Mouse (Mus musculus): Measurements from ENCODE around the gene Ceacam9. TPM values are rescaled to one million over a fixed set of nuclear protein-coding genes. Genes with fewer than 3 reads are reported as not detected.
A peak's percentile ranks its signal among the peaks of the same experiment; 100 is the strongest.
"Not testable (repeated sequence)": the region's sequence is repeated elsewhere in the genome, so short reads cannot be mapped to it uniquely, and the experiment has no call there.

The Ceacam9 gene
- polyA plus RNA-seq, 1 experiment from 2014 or later: 0.19 TPM

- H3K27me3 ChIP-seq (replicated peaks); H3K27ac ChIP-seq; H3K4me1 ChIP-seq; H3K9me3 ChIP-seq; H3K9ac ChIP-seq; H3K4me3 ChIP-seq; ATAC-seq (replicated peaks); H3K4me2 ChIP-seq; H3K36me3 ChIP-seq (replicated peaks): not testable (repeated sequence)
- WGBS: 33% methylated on average over 8 of the region's 8 CpGs
Measured at GRCm38 (mm10) chr7:16716456-16717152, 5.1 kb upstream of the Ceacam9 start.

GRCm38 (mm10) chr7:16722490-16722889 is 761 bp downstream of the Ceacam9 start:
- 52% methylated on average over 3 of the region's 3 CpGs for WGBS

GRCm38 (mm10) chr7:16728596-16729348 is 7.0 kb downstream of the Ceacam9 start:
- H3K4me3 ChIP-seq: no peak overlapping the region

More at GRCm38 (mm10) chr7:16722490-16722889, 761 bp downstream of the Ceacam9 start:
- H3K9ac ChIP-seq; ATAC-seq (replicated peaks); H3K9me3 ChIP-seq; H3K27ac ChIP-seq; H3K4me2 ChIP-seq; H3K4me3 ChIP-seq; H3K36me3 ChIP-seq (replicated peaks); H3K27me3 ChIP-seq (replicated peaks); H3K4me1 ChIP-seq: not testable (repeated sequence)

GRCm38 (mm10) chr7:16729563-16729962 is 7.8 kb downstream of the Ceacam9 start:
- not testable (repeated sequence) for H3K4me3 ChIP-seq; H3K27ac ChIP-seq; H3K27me3 ChIP-seq (replicated peaks); H3K36me3 ChIP-seq (replicated peaks); H3K9ac ChIP-seq; H3K9me3 ChIP-seq
- WGBS: 11% methylated on average over 7 of the region's 7 CpGs
- Histone ChIP-seq H3K4me2 (peak overlapping the region; percentile 9; the same call in 1 of the 2 replicates), H3K4me1 (0 out of 2 replicates have a peak, but pooled peaks cover 11% of the 10 kb centered on the region)
- ATAC-seq (replicated peaks): peak; percentile 21; the same call in 1 of the 2 replicates

More at GRCm38 (mm10) chr7:16728596-16729348, 7.0 kb downstream of the Ceacam9 start:
- no peaks in the 10 kb centered on the region for H3K36me3 ChIP-seq (replicated peaks)
- H3K9ac ChIP-seq: no peak overlapping the region
- H3K9me3 ChIP-seq: no peaks in the 10 kb centered on the region
- peak overlapping the region; percentile 36 for H3K4me2 ChIP-seq
- peak; percentile 52 for ATAC-seq (replicated peaks)
- H3K27me3 ChIP-seq (replicated peaks): no peaks in the 10 kb centered on the region
- WGBS: 28% methylated on average over 14 of the region's 14 CpGs
- H3K27ac ChIP-seq: peak overlapping the region; percentile 39
- H3K4me1 ChIP-seq: 0 out of 2 replicates have a peak, but pooled peaks cover 11% of the 10 kb centered on the region

DNA sequence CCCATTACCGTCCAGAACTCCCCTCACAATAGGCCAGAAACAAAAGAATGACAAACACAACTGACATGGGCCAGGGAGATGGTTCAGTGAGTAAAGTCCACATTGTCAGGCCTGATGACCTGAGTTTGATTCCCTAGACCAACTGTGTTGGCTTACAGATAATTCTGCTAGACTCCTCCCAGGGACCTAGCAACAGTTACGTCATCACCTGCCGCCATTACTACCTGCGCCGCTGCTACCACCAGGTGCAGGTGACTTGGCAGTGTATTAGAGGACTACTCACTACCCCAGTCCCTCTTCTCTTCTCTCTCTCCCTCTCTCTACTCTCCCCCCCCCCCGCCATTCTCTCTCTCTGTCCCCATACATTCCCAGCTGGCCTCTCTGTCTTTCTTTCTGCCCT is 9.1 kb downstream of the Ceacam9 start:
- no peaks in the 10 kb centered on the region for H3K36me3 ChIP-seq (replicated peaks)
- H3K9me3 ChIP-seq: no peaks in the 10 kb centered on the region
- H3K27ac ChIP-seq: no peak overlapping the region
- no peak overlapping the region for H3K4me3 ChIP-seq
- ATAC-seq (replicated peaks): no peak
- WGBS: 91% methylated on average over 6 of the region's 6 CpGs
- no peak overlapping the region for H3K4me2 ChIP-seq
- H3K9ac ChIP-seq: no peak overlapping the region
- no peaks in the 10 kb centered on the region for H3K27me3 ChIP-seq (replicated peaks)
- 0 out of 2 replicates have a peak, but pooled peaks cover 11% of the 10 kb centered on the region for H3K4me1 ChIP-seq

DNA sequence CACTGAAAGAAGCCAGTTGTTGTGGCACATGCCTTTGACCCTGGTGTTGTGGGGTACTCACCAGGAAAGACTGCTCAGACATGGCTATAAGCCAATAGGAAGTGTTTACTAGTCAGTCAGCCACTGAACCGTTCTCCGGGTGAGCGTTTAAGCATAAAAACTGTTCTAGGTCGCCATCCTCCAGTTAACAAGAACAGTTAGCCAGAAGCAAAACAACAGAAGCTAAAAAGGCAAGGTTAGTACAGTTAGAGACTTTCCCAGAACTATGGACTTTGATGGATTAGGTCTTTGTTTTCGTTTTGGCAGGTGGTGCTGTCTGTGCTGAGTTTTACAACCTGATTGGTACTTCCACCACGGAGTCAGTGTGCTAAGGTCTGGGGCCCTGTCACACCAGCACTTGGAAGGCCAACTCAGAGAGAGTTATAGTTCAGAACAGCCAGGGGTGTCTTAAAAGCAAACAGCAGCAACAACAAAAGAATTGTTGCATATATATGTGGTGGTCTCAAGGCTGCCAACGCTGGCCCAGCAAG is 10.2 kb downstream of the Ceacam9 start:
- no peaks in the 10 kb centered on the region for H3K27me3 ChIP-seq (replicated peaks)
- 0 out of 2 replicates have a peak, but pooled peaks cover 11% of the 10 kb centered on the region for H3K4me1 ChIP-seq
- no peaks in the 10 kb centered on the region for H3K36me3 ChIP-seq (replicated peaks)
- no peaks in the 10 kb centered on the region for H3K9me3 ChIP-seq
- WGBS: 71% methylated on average over 7 of the region's 7 CpGs
- ATAC-seq (replicated peaks): no peak
- no peak overlapping the region for H3K4me2 ChIP-seq
- no peak overlapping the region for H3K4me3 ChIP-seq
- H3K27ac ChIP-seq: 0 out of 2 replicates have a peak overlapping the region, but pooled peaks have one; percentile 8
- no peak overlapping the region for H3K9ac ChIP-seq

DNA sequence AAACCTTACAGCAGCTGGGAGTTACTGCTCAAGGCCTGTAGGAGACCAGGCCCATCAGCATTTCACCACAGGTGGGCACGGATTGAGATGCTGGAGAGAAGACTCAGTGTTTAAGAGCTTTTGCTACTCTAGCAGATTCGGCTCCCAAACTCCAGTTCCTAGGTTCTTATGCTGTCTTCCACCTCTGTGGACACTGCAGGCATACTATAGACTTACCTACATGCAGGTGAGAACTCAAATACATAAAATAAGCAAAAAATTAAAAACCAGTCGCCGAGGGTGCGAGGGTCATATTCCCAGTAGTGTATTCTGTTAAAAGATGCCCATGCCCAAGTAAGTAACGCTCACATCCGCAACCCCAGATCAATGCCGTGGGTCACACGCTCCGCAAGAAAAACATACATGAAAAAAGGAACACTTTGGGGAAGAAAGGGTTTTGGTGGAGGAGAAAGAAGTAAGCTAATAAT is 15.9 kb downstream of the Ceacam9 start:
- Histone ChIP-seq H3K4me3 (peak overlapping the region; percentile 61), H3K27me3 (replicated peaks) (no peaks in the 10 kb centered on the region), H3K9ac (no peak overlapping the region), H3K4me2 (peak overlapping the region; percentile 81), H3K4me1 (peaks cover 16% of the 10 kb centered on the region), H3K9me3 (no peaks in the 10 kb centered on the region), H3K36me3 (replicated peaks) (no peaks in the 10 kb centered on the region), H3K27ac (no peak overlapping the region)
- WGBS: 43% methylated on average over 10 of the region's 10 CpGs
- peak; percentile 51 for ATAC-seq (replicated peaks)

DNA sequence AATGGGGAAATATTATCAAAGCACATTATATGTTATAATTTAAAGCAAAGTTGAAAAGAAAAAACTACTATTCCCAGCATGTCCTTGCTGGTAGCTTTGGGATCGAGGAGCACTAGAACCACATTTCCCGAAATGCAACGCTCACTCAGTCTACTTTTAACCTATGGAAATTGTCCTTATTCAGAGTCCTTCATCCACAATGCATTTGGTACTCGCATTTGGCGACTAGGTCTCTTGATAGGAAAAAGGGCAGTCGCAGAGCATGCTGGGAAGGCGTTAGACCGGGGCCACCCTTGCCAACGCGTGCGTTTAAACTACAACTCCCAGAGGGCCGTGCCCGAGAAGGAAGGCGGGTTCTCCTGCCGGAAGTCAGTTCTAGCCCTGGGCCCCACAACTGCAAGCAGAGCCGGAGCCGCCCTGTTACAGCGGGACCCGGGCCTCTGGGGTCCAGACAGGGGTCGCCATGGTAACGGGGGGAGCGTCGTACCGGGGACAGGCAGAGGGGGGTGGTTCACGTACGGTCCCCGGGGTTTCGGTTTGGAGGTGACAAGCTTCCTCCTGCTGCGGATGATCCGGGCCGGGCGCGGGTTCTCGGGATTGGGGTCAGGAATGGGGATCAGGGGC is 16.5 kb downstream of the Ceacam9 start, which contains the start of gene Ap2s1:
Gene Ap2s1 (plus strand): TSS at position 338 of the 624 bp plus-strand sequence.
- Histone ChIP-seq H3K9me3 (no peaks in the 10 kb centered on the region), H3K27me3 (replicated peaks) (no peaks in the 10 kb centered on the region), H3K27ac (peak within 1 kb of the TSS; percentile 59), H3K9ac (peak within 1 kb of the TSS; percentile 76), H3K4me1 (peaks cover 16% of the 10 kb centered on the region), H3K36me3 (replicated peaks) (no peaks in the 10 kb centered on the region), H3K4me2 (peak within 1 kb of the TSS; percentile 81), H3K4me3 (peak within 1 kb of the TSS; percentile 61)
- WGBS: under 1% methylated on average over 34 of the region's 34 CpGs
- ATAC-seq (replicated peaks): peak; percentile 97

DNA sequence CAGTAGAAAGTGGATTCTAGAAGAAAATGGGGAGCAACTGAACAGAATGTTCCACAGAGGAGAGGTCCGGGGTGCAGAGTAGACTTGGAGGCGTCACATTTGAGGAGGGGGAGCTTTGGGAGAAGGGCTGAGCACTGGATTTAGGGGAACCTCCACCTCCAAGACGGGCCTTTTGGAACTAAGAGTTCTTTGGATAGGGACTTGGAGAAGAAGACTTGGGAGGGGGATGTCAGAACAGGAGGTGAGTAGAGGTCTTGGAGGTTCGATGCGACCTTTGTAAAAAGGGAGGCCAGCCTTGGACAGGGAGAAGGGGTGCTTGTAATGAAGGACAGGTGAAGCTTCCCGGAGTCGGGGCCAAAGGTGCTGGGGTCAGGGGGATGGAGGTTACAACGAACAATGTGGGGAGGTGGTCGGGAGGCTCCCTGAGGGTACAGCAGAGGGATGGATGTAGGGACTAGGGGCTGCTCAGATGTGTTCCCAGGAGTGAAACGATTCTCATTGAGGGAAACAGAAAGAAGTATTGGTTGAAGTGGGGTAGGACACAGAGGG is 17.4 kb downstream of the Ceacam9 start:
- H3K9ac ChIP-seq: peak overlapping the region; percentile 76
- H3K27me3 ChIP-seq (replicated peaks): no peaks in the 10 kb centered on the region
- H3K9me3 ChIP-seq: no peaks in the 10 kb centered on the region
- no peaks in the 10 kb centered on the region for H3K36me3 ChIP-seq (replicated peaks)
- no peak for ATAC-seq (replicated peaks)
- 59% methylated on average over 10 of the region's 10 CpGs for WGBS
- H3K27ac ChIP-seq: no peak overlapping the region
- H3K4me2 ChIP-seq: peak overlapping the region; percentile 81
- H3K4me3 ChIP-seq: peak overlapping the region; percentile 61
- peaks cover 16% of the 10 kb centered on the region for H3K4me1 ChIP-seq

DNA sequence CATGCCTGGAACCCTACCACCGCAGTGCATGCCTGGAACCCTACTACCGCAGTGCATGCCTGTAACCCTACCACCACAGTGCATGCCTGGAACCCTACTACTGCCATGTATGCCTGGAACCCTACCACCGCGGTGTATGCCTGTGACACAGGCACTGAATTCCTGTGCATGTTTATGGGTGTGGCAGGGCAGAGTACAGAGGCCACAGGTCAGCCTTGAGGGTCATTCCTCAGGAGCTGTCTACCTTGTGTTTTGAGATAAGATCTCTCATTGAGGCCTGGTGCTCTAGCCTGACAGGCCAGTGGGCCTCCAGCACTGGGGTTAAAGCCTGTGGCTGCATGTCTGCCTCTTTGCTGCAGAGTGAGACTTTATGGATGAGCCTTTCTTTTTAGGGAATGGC is 23.6 kb downstream of the Ceacam9 start:
- Histone ChIP-seq H3K4me3 (no peak overlapping the region), H3K36me3 (replicated peaks) (peaks cover 32% of the 10 kb centered on the region)

DNA sequence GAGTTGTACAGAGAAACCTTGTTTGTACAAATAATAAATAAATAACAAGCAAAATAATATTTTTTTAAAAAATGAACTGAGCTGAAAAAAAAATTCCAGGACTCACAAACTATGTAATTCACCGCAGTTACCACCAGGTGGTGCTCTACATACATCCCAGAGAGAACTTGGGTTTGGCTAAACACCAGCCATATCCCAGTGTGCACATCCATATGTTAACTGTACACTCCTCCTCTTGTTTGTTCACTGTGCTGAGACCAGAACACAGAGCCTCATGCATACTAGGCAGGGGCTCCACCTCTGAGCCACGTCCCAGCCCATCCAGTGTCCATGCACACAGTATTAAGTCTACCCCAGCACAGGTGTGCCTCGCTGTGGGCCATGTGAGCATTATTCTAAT is 24.4 kb downstream of the Ceacam9 start:
- peak; percentile 70 for ATAC-seq (replicated peaks)
- WGBS: 59% methylated on average over 3 of the region's 3 CpGs
- Histone ChIP-seq H3K9me3 (no peaks in the 10 kb centered on the region), H3K27ac (no peak overlapping the region), H3K4me3 (no peak overlapping the region), H3K4me2 (no peak overlapping the region), H3K27me3 (replicated peaks) (no peaks in the 10 kb centered on the region), H3K36me3 (replicated peaks) (peaks cover 32% of the 10 kb centered on the region), H3K9ac (no peak overlapping the region), H3K4me1 (no peaks in the 10 kb centered on the region)

More for the DNA sequence above, 23.6 kb downstream of the Ceacam9 start:
- 92% methylated on average over 4 of the region's 4 CpGs for WGBS
- no peaks in the 10 kb centered on the region for H3K27me3 ChIP-seq (replicated peaks)
- H3K27ac ChIP-seq: no peak overlapping the region
- no peak overlapping the region for H3K4me2 ChIP-seq
- H3K9me3 ChIP-seq: no peaks in the 10 kb centered on the region
- no peak for ATAC-seq (replicated peaks)
- H3K9ac ChIP-seq: no peak overlapping the region
- no peaks in the 10 kb centered on the region for H3K4me1 ChIP-seq
